Mouse (Mus musculus): ENCODE measurements at regions not wholly inside any gene's neighbourhood (a gene's known extent, or its start where the extent isn't known, plus 50 kb on each side); places are given as distances from the start of the nearest gene placed in this dataset.

GRCm38 (mm10) chr6:104028439-104029091, 464.0 kb upstream of the Cntn6 start:
- intact Hi-C loops (cut with DNase I): no loop called here
- DNase-seq: peak in 1 of 2 experiments; percentile 11

- DNase-seq: no peak
- intact Hi-C loops (cut with DNase I): no loop called here
Observed at GRCm38 (mm10) chr6:104038853-104039252, 453.7 kb upstream of the Cntn6 start.

GRCm38 (mm10) chr6:104040450-104040849, 452.1 kb upstream of the Cntn6 start:
- intact Hi-C loops (cut with DNase I): no loop called here
- no peak for DNase-seq

- no peak for DNase-seq
- intact Hi-C loops (cut with DNase I): no loop called here
Observed at GRCm38 (mm10) chr6:104055996-104056395, 436.6 kb upstream of the Cntn6 start.

- DNase-seq: no peak
- intact Hi-C loops (cut with DNase I): no loop called here
Observed at GRCm38 (mm10) chr6:104061692-104062263, 430.8 kb upstream of the Cntn6 start.

GRCm38 (mm10) chr6:104080581-104080980, 412.0 kb upstream of the Cntn6 start:
- DNase-seq: no peak
- intact Hi-C loops (cut with DNase I): no loop called here

- DNase-seq: no peak
- intact Hi-C loops (cut with DNase I): no loop called here
Observed at GRCm38 (mm10) chr6:104082242-104082641, 410.3 kb upstream of the Cntn6 start.

- intact Hi-C loops (cut with DNase I): no loop called here
Observed at GRCm38 (mm10) chr6:104108386-104108785, 384.2 kb upstream of the Cntn6 start.

More at GRCm38 (mm10) chr6:104108386-104108785, 384.2 kb upstream of the Cntn6 start:
- DNase-seq: no peak
